ENCODE assay signal across 8 mouse cellular contexts in the genomic region with DNA sequence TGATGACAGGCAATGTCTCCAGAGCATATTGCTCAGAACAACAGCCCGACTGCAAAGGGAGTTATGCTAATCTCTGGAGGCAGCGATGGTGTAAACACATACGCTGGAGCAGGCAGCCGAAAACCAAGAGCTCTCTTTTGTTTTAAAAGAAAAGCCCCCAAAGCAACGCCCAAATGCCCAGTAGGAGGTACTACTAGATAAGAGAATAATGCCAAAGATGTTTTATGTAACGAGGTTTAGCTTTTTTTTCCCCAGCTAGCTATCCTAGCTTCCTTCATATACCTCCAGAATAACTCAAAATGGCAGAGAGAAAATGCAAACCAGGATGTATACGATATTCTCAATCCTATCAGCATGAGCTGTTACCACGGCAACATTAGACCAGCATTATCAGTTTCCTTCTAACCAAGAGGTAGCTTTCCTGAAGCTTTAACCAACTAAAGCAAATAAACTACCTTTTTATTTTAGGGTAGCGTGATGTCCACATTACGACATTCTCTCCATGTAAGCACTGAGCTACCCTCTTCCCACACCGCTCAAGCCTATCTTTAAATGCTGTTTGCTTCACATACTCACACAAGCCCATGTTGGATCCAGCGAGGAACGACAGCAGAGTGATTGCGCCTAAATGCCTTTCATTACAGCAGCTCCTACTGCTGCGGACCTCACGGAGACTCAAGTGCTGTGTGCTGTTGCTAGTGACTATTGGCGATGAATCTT. TPM values are rescaled to one million over a fixed set of nuclear protein-coding genes. Genes with fewer than 3 reads are reported as not detected.
DNase-seq lines count a peak whose midpoint lies in the region; ATAC-seq and TF ChIP-seq lines count a peak whose summit lies in the region.

No protein-coding gene starts in this region.

- no peaks in the 10 kb centered on the region for H3K36me3 ChIP-seq in lung, embryonic 15.5 days
- H3K36me3 ChIP-seq in forebrain, embryonic 11.5 days (ENCODE audit: control insufficient read depth, insufficient read depth, low read length) = no peaks in the 10 kb centered on the region
- no peaks in the 10 kb centered on the region for H3K36me3 ChIP-seq in intestine, postnatal 0 days (ENCODE audit: control insufficient read depth, insufficient read depth)
- no peaks in the 10 kb centered on the region for H3K36me3 ChIP-seq in kidney, embryonic 14.5 days (ENCODE audit: control insufficient read depth, insufficient read depth, low read length)

- DNase-seq in lung, adult 18-20 months = no peak
- no peak for DNase-seq in forebrain, embryonic 11.5 days (ENCODE audit: low spot score)
- peak; percentile 55 for DNase-seq in mesoderm, embryonic 11.5 days (ENCODE audit: low read depth, low spot score)
- peak; percentile 76 for DNase-seq in telencephalon, adult 2 months (ENCODE audit: low read depth, low spot score)
- DNase-seq in gastrocnemius, postnatal 4 days (ENCODE audit: low spot score in 2 of 2) = no peak

- WGBS in lung, embryonic 15.5 days = 20% methylated on average over 17 of the region's 17 CpGs
- WGBS in forebrain, embryonic 11.5 days = 14% methylated on average over 17 of the region's 17 CpGs
- 32% methylated on average over 17 of the region's 17 CpGs for WGBS in intestine, postnatal 0 days
- WGBS in kidney, embryonic 14.5 days = 41% methylated on average over 17 of the region's 17 CpGs

- no peak overlapping the region for H3K9ac ChIP-seq in lung, embryonic 15.5 days
- H3K9ac ChIP-seq in forebrain, embryonic 11.5 days (ENCODE audit: low read length) = peak overlapping the region; percentile 20; the same call in 1 of the 2 replicates
- no peak overlapping the region for H3K9ac ChIP-seq in intestine, postnatal 0 days (ENCODE audit: low read depth, low read length)
- no peak overlapping the region for H3K9ac ChIP-seq in kidney, embryonic 14.5 days (ENCODE audit: low read depth, low read length)

- TF ChIP-seq CTCF in intestine, postnatal 0 days (IDR thresholded peaks at IDR 0.05; ENCODE audit: low read depth) = no peak

- no peaks in the 10 kb centered on the region for H3K27me3 ChIP-seq in lung, embryonic 15.5 days
- H3K27me3 ChIP-seq in forebrain, embryonic 11.5 days (ENCODE audit: control insufficient read depth, insufficient read depth, low read length) = no peaks in the 10 kb centered on the region
- H3K27me3 ChIP-seq in intestine, postnatal 0 days (replicated peaks; ENCODE audit: control insufficient read depth, insufficient read depth, low read length) = no peaks in the 10 kb centered on the region
- no peaks in the 10 kb centered on the region for H3K27me3 ChIP-seq in kidney, embryonic 14.5 days (ENCODE audit: control insufficient read depth, insufficient read depth, low read length)

- no peak overlapping the region for H3K27ac ChIP-seq in lung, embryonic 15.5 days
- H3K27ac ChIP-seq in forebrain, embryonic 11.5 days (ENCODE audit: low read depth, low read length) = peak overlapping the region; percentile 70
- H3K27ac ChIP-seq in intestine, postnatal 0 days (ENCODE audit: low read depth, low read length) = no peak overlapping the region
- no peak overlapping the region for H3K27ac ChIP-seq in kidney, embryonic 14.5 days (ENCODE audit: low read depth, low read length)

- peaks cover 6% of the 10 kb centered on the region for H3K4me1 ChIP-seq in lung, embryonic 15.5 days
- no peaks in the 10 kb centered on the region for H3K4me1 ChIP-seq in forebrain, embryonic 11.5 days (replicated peaks; ENCODE audit: control insufficient read depth, insufficient read depth, low read length)
- no peaks in the 10 kb centered on the region for H3K4me1 ChIP-seq in intestine, postnatal 0 days (replicated peaks; ENCODE audit: control insufficient read depth, insufficient read depth, low read length)
- H3K4me1 ChIP-seq in kidney, embryonic 14.5 days (ENCODE audit: control insufficient read depth, insufficient read depth, low read length) = no peaks in the 10 kb centered on the region; the same call in 1 of the 2 replicates

- no peaks in the 10 kb centered on the region for H3K9me3 ChIP-seq in lung, embryonic 15.5 days
- H3K9me3 ChIP-seq in forebrain, embryonic 11.5 days (ENCODE audit: control insufficient read depth, low read length) = no peaks in the 10 kb centered on the region
- H3K9me3 ChIP-seq in intestine, postnatal 0 days (ENCODE audit: control insufficient read depth) = no peaks in the 10 kb centered on the region
- no peaks in the 10 kb centered on the region for H3K9me3 ChIP-seq in kidney, embryonic 14.5 days (ENCODE audit: control insufficient read depth, low read length)

- peak overlapping the region; percentile 39 for H3K4me2 ChIP-seq in lung, embryonic 15.5 days
- peak overlapping the region; percentile 42; the same call in 1 of the 2 replicates for H3K4me2 ChIP-seq in forebrain, embryonic 11.5 days (ENCODE audit: low read depth, low read length, severe bottlenecking)
- peak overlapping the region; percentile 33 for H3K4me2 ChIP-seq in intestine, postnatal 0 days (replicated peaks; ENCODE audit: low read depth)
- H3K4me2 ChIP-seq in kidney, embryonic 14.5 days (replicated peaks; ENCODE audit: low read depth, low read length) = no peak overlapping the region

- ATAC-seq in lung, embryonic 15.5 days (ENCODE audit: borderline replicate concordance, extremely low read depth, low FRiP score, low TSS enrichment) = no peak
- ATAC-seq in forebrain, embryonic 11.5 days (replicated peaks; ENCODE audit: low FRiP score) = peak; percentile 64
- no peak for ATAC-seq in intestine, postnatal 0 days
- ATAC-seq in kidney, embryonic 14.5 days (ENCODE audit: low FRiP score, low TSS enrichment) = no peak

- peak overlapping the region; percentile 15; the same call in 1 of the 2 replicates for H3K4me3 ChIP-seq in lung, embryonic 15.5 days
- H3K4me3 ChIP-seq in forebrain, embryonic 11.5 days (ENCODE audit: low read depth, low read length) = peak overlapping the region; percentile 21; the same call in 1 of the 2 replicates
- H3K4me3 ChIP-seq in intestine, postnatal 0 days (ENCODE audit: low read depth, low read length) = no peak overlapping the region
- H3K4me3 ChIP-seq in kidney, embryonic 14.5 days (ENCODE audit: low read length) = no peak overlapping the region

RNA-seq across cellular contexts. Expression of gene Prkacb, which starts 42.7 kb away (rescaled TPM):
- polyA plus RNA-seq in lung, embryonic 15.5 days (2015; fragmentation: Nextera tagmentation; extraction: Ambion mirVana) = 63.3 and 64.5 TPM in 2 replicates
- polyA plus RNA-seq in forebrain, embryonic 11.5 days (2014; fragmentation: Nextera tagmentation; extraction: Ambion mirVana) = 69.0 and 75.3 TPM in 2 replicates
- 25.3 and 27.0 TPM in 2 replicates for polyA plus RNA-seq in intestine, postnatal 0 days (2015; fragmentation: Nextera tagmentation; extraction: Ambion mirVana)
- total RNA-seq in gastrocnemius, postnatal 4 days (2021) = 10 to 100 TPM; 72.9 to 76.0 TPM
- polyA plus RNA-seq in kidney, embryonic 14.5 days (2014; fragmentation: Nextera tagmentation; extraction: Ambion mirVana) = 29.3 and 65.2 TPM in 2 replicates

Comparison
In these comparisons a context has a peak if more than half of its experiments do, and no peak if none do; other contexts are left out.
1. H3K4me3 ChIP-seq: peak in lung, embryonic 15.5 days (single experiment) and forebrain, embryonic 11.5 days (single experiment); none in intestine, postnatal 0 days (single experiment) and kidney, embryonic 14.5 days (single experiment).
2. DNase-seq: peak in mesoderm, embryonic 11.5 days (single experiment) and telencephalon, adult 2 months (single experiment); none in lung, adult 18-20 months (0 of 2), forebrain, embryonic 11.5 days (single experiment) and gastrocnemius, postnatal 4 days (0 of 2).